ENCODE assay signal across 8 mouse cellular contexts in genomic region chr7:62348804-62349190, GRCm38 (mm10). TPM values are rescaled to one million over a fixed set of nuclear protein-coding genes. Genes with fewer than 3 reads are reported as not detected.
DNase-seq lines count a peak whose midpoint lies in the region; ATAC-seq and TF ChIP-seq lines count a peak whose summit lies in the region.

No protein-coding gene starts in this region.

- H3K4me3 ChIP-seq in lung, embryonic 15.5 days, result peak overlapping the region; percentile 51
- H3K4me3 ChIP-seq in hindbrain, embryonic 11.5 days (ENCODE audit: low read depth, low read length), result peak overlapping the region; percentile 45
- peak overlapping the region; percentile 37 for H3K4me3 ChIP-seq in liver, embryonic 13.5 days (replicated peaks)
- H3K4me3 ChIP-seq in stomach, postnatal 0 days (ENCODE audit: low read depth, low read length), result peak overlapping the region; percentile 42

- ATAC-seq in lung, embryonic 15.5 days (ENCODE audit: borderline replicate concordance, extremely low read depth, low FRiP score, low TSS enrichment), result peak; percentile 52
- peak; percentile 59 for ATAC-seq in hindbrain, embryonic 11.5 days (ENCODE audit: low FRiP score)
- no peak for ATAC-seq in liver, embryonic 13.5 days (ENCODE audit: low read depth)
- 0 out of 2 replicates have a peak, but pooled peaks have one; percentile 6 for ATAC-seq in stomach, postnatal 0 days (ENCODE audit: low FRiP score, low TSS enrichment)

- no peaks in the 10 kb centered on the region for H3K4me1 ChIP-seq in lung, embryonic 15.5 days
- H3K4me1 ChIP-seq in hindbrain, embryonic 11.5 days (replicated peaks; ENCODE audit: control insufficient read depth, insufficient read depth, low read length), result no peaks in the 10 kb centered on the region
- H3K4me1 ChIP-seq in liver, embryonic 13.5 days (replicated peaks), result no peaks in the 10 kb centered on the region
- no peaks in the 10 kb centered on the region for H3K4me1 ChIP-seq in stomach, postnatal 0 days (replicated peaks; ENCODE audit: control insufficient read depth, insufficient read depth)

- H3K4me2 ChIP-seq in lung, embryonic 15.5 days, result peak overlapping the region; percentile 66
- peak overlapping the region; percentile 55 for H3K4me2 ChIP-seq in hindbrain, embryonic 11.5 days (replicated peaks; ENCODE audit: low read depth, low read length)
- H3K4me2 ChIP-seq in liver, embryonic 13.5 days, result peak overlapping the region; percentile 42
- peak overlapping the region; percentile 55 for H3K4me2 ChIP-seq in stomach, postnatal 0 days (replicated peaks; ENCODE audit: low read depth)

- TF ChIP-seq CTCF in stomach, postnatal 0 days (IDR thresholded peaks at IDR 0.05; ENCODE audit: low read depth), result no peak

- no peaks in the 10 kb centered on the region for H3K36me3 ChIP-seq in lung, embryonic 15.5 days
- no peaks in the 10 kb centered on the region for H3K36me3 ChIP-seq in hindbrain, embryonic 11.5 days (ENCODE audit: control insufficient read depth, insufficient read depth, low read length)
- H3K36me3 ChIP-seq in liver, embryonic 13.5 days, result no peaks in the 10 kb centered on the region
- no peaks in the 10 kb centered on the region for H3K36me3 ChIP-seq in stomach, postnatal 0 days (ENCODE audit: control insufficient read depth, insufficient read depth, low read length)

- WGBS in lung, embryonic 15.5 days, result 24% methylated on average over 17 of the region's 17 CpGs
- 32% methylated on average over 17 of the region's 17 CpGs for WGBS in hindbrain, embryonic 11.5 days
- 38% methylated on average over 17 of the region's 17 CpGs for WGBS in liver, embryonic 13.5 days (ENCODE audit: insufficient replicate concordance)
- 29% methylated on average over 17 of the region's 17 CpGs for whole genome bisulfite sequencing in stomach, postnatal 0 days

- H3K9me3 ChIP-seq in lung, embryonic 15.5 days, result no peaks in the 10 kb centered on the region
- no peaks in the 10 kb centered on the region for H3K9me3 ChIP-seq in hindbrain, embryonic 11.5 days (ENCODE audit: control insufficient read depth, low read length)
- no peaks in the 10 kb centered on the region for H3K9me3 ChIP-seq in liver, embryonic 13.5 days (replicated peaks)
- H3K9me3 ChIP-seq in stomach, postnatal 0 days (ENCODE audit: control insufficient read depth, low read length), result no peaks in the 10 kb centered on the region

- H3K27ac ChIP-seq in lung, embryonic 15.5 days, result no peak overlapping the region
- peak overlapping the region; percentile 58 for H3K27ac ChIP-seq in hindbrain, embryonic 11.5 days (ENCODE audit: low read depth, low read length)
- H3K27ac ChIP-seq in liver, embryonic 13.5 days, result no peak overlapping the region
- H3K27ac ChIP-seq in stomach, postnatal 0 days (replicated peaks), result no peak overlapping the region

- TF ChIP-seq EP300 in stomach, postnatal 0 days (optimal IDR thresholded peaks at IDR 0.05), result no peak

- peak overlapping the region; percentile 49 for H3K9ac ChIP-seq in lung, embryonic 15.5 days
- H3K9ac ChIP-seq in hindbrain, embryonic 11.5 days (ENCODE audit: low read depth, low read length), result peak overlapping the region; percentile 57
- no peak overlapping the region for H3K9ac ChIP-seq in liver, embryonic 13.5 days
- peak overlapping the region; percentile 52 for H3K9ac ChIP-seq in stomach, postnatal 0 days (ENCODE audit: low read length)

- H3K27me3 ChIP-seq in lung, embryonic 15.5 days, result no peaks in the 10 kb centered on the region
- no peaks in the 10 kb centered on the region for H3K27me3 ChIP-seq in hindbrain, embryonic 11.5 days (ENCODE audit: control insufficient read depth, insufficient read depth, low read length)
- no peaks in the 10 kb centered on the region for H3K27me3 ChIP-seq in liver, embryonic 13.5 days
- H3K27me3 ChIP-seq in stomach, postnatal 0 days (ENCODE audit: control insufficient read depth, insufficient read depth, low read length), result no peaks in the 10 kb centered on the region

- peak; percentile 21 for DNase-seq in adrenal gland, adult 2 months
- no peak for DNase-seq in adrenal gland, adult 8-10 months
- no peak for DNase-seq in lung, postnatal 36 days
- peak; percentile 19 for DNase-seq in hindbrain, embryonic 11.5 days (ENCODE audit: low spot score)
- no peak for DNase-seq in liver, embryonic 13.5 days
- no peak for DNase-seq in stomach, postnatal 0 days (ENCODE audit: low spot score)
- DNase-seq in retina, embryonic 14.5 days (ENCODE audit: low spot score), result no peak

RNA-seq across cellular contexts. Expression of gene Ndn, which starts 2.4 kb away (rescaled TPM):
- total RNA-seq in adrenal gland, adult 2 months (2021), result 10 to 100 TPM; 55.8 to 92.2 TPM
- polyA plus RNA-seq in adrenal gland, adult 2 months (2012; rRNA removed), result 55.5 and 61.7 TPM in 2 replicates
- total RNA-seq in adrenal gland, adult 8-10 months (2022), result 10 to 100 TPM; 77.2 to 92.4 (median 89.0) TPM
- 74.2 and 76.6 TPM in 2 replicates for polyA plus RNA-seq in lung, embryonic 15.5 days (2015; fragmentation: Nextera tagmentation; extraction: Ambion mirVana)
- 214 and 229 TPM in 2 replicates for polyA plus RNA-seq in hindbrain, embryonic 11.5 days (2014; fragmentation: Nextera tagmentation; extraction: Ambion mirVana)
- 6.6 and 7.5 TPM in 2 replicates for polyA plus RNA-seq in liver, embryonic 13.5 days (2015; fragmentation: Nextera tagmentation; extraction: Ambion mirVana)
- polyA plus RNA-seq in stomach, postnatal 0 days (2015; fragmentation: Nextera tagmentation; extraction: Ambion mirVana), result 34.7 and 35.8 TPM in 2 replicates

RNA-seq across cellular contexts. Expression of gene Magel2, which starts 28.0 kb away (rescaled TPM):
- 1 to 10 TPM; 1.7 TPM for total RNA-seq in adrenal gland, adult 2 months (2021)
- 3.1 and 4.1 TPM in 2 replicates for polyA plus RNA-seq in adrenal gland, adult 2 months (2012; rRNA removed)
- 1 to 10 TPM; 1.7 to 2.0 (median 1.8) TPM for total RNA-seq in adrenal gland, adult 8-10 months (2022)
- 0.89 and 1.4 TPM in 2 replicates for polyA plus RNA-seq in lung, embryonic 15.5 days (2015; fragmentation: Nextera tagmentation; extraction: Ambion mirVana)
- 9.5 and 11.3 TPM in 2 replicates for polyA plus RNA-seq in hindbrain, embryonic 11.5 days (2014; fragmentation: Nextera tagmentation; extraction: Ambion mirVana)
- 0.09 TPM in 2 replicates for polyA plus RNA-seq in liver, embryonic 13.5 days (2015; fragmentation: Nextera tagmentation; extraction: Ambion mirVana)
- polyA plus RNA-seq in stomach, postnatal 0 days (2015; fragmentation: Nextera tagmentation; extraction: Ambion mirVana), result 0.18 and 0.19 TPM in 2 replicates

Comparison
In these comparisons a context has a peak if more than half of its experiments do, and no peak if none do; other contexts are left out.
1. DNase-seq: peak in adrenal gland, adult 2 months (single experiment) and hindbrain, embryonic 11.5 days (single experiment); none in adrenal gland, adult 8-10 months (single experiment), lung, postnatal 36 days (single experiment), liver, embryonic 13.5 days (single experiment), stomach, postnatal 0 days (single experiment) and retina, embryonic 14.5 days (single experiment).
2. Peak in every context shown above with its lines, with median percentiles within 50 percentile points of each other: H3K4me2 ChIP-seq and H3K4me3 ChIP-seq.